Mouse (Mus musculus): ENCODE results near the gene 4930402H24Rik. TPM values are rescaled to one million over a fixed set of nuclear protein-coding genes. Genes with fewer than 3 reads are reported as not detected.
A peak's percentile ranks its signal among the peaks of the same experiment; 100 is the strongest.

The 4930402H24Rik gene
- 47.8 and 48.6 TPM in 2 replicates for polyA plus RNA-seq (2014; fragmentation: Nextera tagmentation; extraction: Ambion mirVana)

- H3K4me2 ChIP-seq: peak within 1 kb of the TSS; percentile 92
- H3K9me3 ChIP-seq (replicated peaks; ENCODE audit: control insufficient read depth, low read length): no peaks in the 10 kb centered on the region
- peak within 1 kb of the TSS; percentile 99 for H3K4me3 ChIP-seq (ENCODE audit: low read depth, low read length)
- ATAC-seq (replicated peaks; ENCODE audit: insufficient number of reproducible peaks, low FRiP score, low TSS enrichment): peak; percentile 98
- H3K9ac ChIP-seq (ENCODE audit: low read depth, low read length): peak within 1 kb of the TSS; percentile 93
- 4% methylated on average over 47 of the region's 50 CpGs for WGBS (ENCODE audit: insufficient replicate concordance)
- H3K4me1 ChIP-seq (ENCODE audit: control insufficient read depth, insufficient read depth, low read length): peaks cover 8% of the 10 kb centered on the region
- H3K27me3 ChIP-seq (ENCODE audit: control insufficient read depth, insufficient read depth, low read length): no peaks in the 10 kb centered on the region
- H3K36me3 ChIP-seq (ENCODE audit: control insufficient read depth, insufficient read depth, low read length): no peaks in the 10 kb centered on the region
- H3K27ac ChIP-seq (ENCODE audit: low read depth, low read length): peak within 1 kb of the TSS; percentile 75
Measured at GRCm38 (mm10) chr2:130905751-130906583, at the start of gene 4930402H24Rik, which contains the start of gene Atrn. Gene 4930402H24Rik (minus strand): TSS chr2:130906406. Gene Atrn (plus strand): TSS chr2:130906495.

- WGBS (ENCODE audit: insufficient replicate concordance): 8% methylated on average over 1 of the region's 1 CpGs
- no peaks in the 10 kb centered on the region for H3K27me3 ChIP-seq (ENCODE audit: control insufficient read depth, insufficient read depth, low read length)
- H3K4me1 ChIP-seq (ENCODE audit: control insufficient read depth, insufficient read depth, low read length): no peaks in the 10 kb centered on the region
- ATAC-seq (replicated peaks; ENCODE audit: insufficient number of reproducible peaks, low FRiP score, low TSS enrichment): no peak
- H3K36me3 ChIP-seq (ENCODE audit: control insufficient read depth, insufficient read depth, low read length): 0 out of 2 replicates have a peak, but pooled peaks cover 2% of the 10 kb centered on the region
- no peaks in the 10 kb centered on the region for H3K9me3 ChIP-seq (replicated peaks; ENCODE audit: control insufficient read depth, low read length)
- H3K4me3 ChIP-seq (ENCODE audit: low read depth, low read length): no peak overlapping the region
- no peak overlapping the region for H3K4me2 ChIP-seq
- no peak overlapping the region for H3K9ac ChIP-seq (ENCODE audit: low read depth, low read length)
- no peak overlapping the region for H3K27ac ChIP-seq (ENCODE audit: low read depth, low read length)
Measured at GRCm38 (mm10) chr2:130950548-130950947, 44.3 kb upstream of the 4930402H24Rik start.

- no peaks in the 10 kb centered on the region for H3K9me3 ChIP-seq (replicated peaks; ENCODE audit: control insufficient read depth, low read length)
- WGBS (ENCODE audit: insufficient replicate concordance): 72% methylated on average over 2 of the region's 2 CpGs
- no peak overlapping the region for H3K4me3 ChIP-seq (ENCODE audit: low read depth, low read length)
- H3K4me2 ChIP-seq: no peak overlapping the region
- no peak overlapping the region for H3K27ac ChIP-seq (ENCODE audit: low read depth, low read length)
- no peaks in the 10 kb centered on the region for H3K4me1 ChIP-seq (ENCODE audit: control insufficient read depth, insufficient read depth, low read length)
- H3K9ac ChIP-seq (ENCODE audit: low read depth, low read length): no peak overlapping the region
- H3K27me3 ChIP-seq (ENCODE audit: control insufficient read depth, insufficient read depth, low read length): no peaks in the 10 kb centered on the region
- ATAC-seq (replicated peaks; ENCODE audit: insufficient number of reproducible peaks, low FRiP score, low TSS enrichment): no peak
- 0 out of 2 replicates have a peak, but pooled peaks cover 2% of the 10 kb centered on the region for H3K36me3 ChIP-seq (ENCODE audit: control insufficient read depth, insufficient read depth, low read length)
Measured at GRCm38 (mm10) chr2:130949781-130950180, 43.6 kb upstream of the 4930402H24Rik start.

- 85% methylated on average over 12 of the region's 12 CpGs for WGBS (ENCODE audit: insufficient replicate concordance)
- Histone ChIP-seq H3K4me1 (ENCODE audit: control insufficient read depth, insufficient read depth, low read length) (no peaks in the 10 kb centered on the region), H3K9me3 (replicated peaks; ENCODE audit: control insufficient read depth, low read length) (no peaks in the 10 kb centered on the region), H3K4me3 (ENCODE audit: low read depth, low read length) (no peak overlapping the region), H3K27me3 (ENCODE audit: control insufficient read depth, insufficient read depth, low read length) (no peaks in the 10 kb centered on the region), H3K9ac (ENCODE audit: low read depth, low read length) (no peak overlapping the region), H3K4me2 (no peak overlapping the region), H3K27ac (ENCODE audit: low read depth, low read length) (no peak overlapping the region), H3K36me3 (ENCODE audit: control insufficient read depth, insufficient read depth, low read length) (no peaks in the 10 kb centered on the region)
- no peak for ATAC-seq (replicated peaks; ENCODE audit: insufficient number of reproducible peaks, low FRiP score, low TSS enrichment)
Measured at GRCm38 (mm10) chr2:130932865-130933264, 26.7 kb upstream of the 4930402H24Rik start.

DNA sequence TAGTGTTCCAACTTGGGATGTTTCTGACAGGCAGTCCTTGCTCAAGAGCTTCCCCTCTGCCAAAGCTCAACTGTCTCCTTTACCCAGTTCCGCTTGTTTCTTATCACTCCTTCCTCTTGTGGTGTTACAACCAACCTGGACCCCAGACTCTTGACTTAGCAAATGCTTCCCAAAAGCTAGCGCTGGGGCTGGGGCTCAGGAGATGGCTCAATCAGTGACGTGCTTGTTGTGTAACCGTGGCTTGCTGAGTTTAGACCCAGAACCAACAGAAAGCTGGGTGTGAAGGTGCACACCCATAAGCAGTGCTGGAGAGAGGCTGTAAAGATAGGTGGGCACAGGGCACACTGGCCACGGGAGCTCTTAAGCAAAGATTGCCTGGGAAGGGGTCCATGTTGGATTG, 23.8 kb upstream of the 4930402H24Rik start:
- Histone ChIP-seq H3K4me2 (no peak overlapping the region), H3K9me3 (replicated peaks; ENCODE audit: control insufficient read depth, low read length) (no peaks in the 10 kb centered on the region), H3K36me3 (ENCODE audit: control insufficient read depth, insufficient read depth, low read length) (no peaks in the 10 kb centered on the region), H3K4me3 (ENCODE audit: low read depth, low read length) (no peak overlapping the region), H3K4me1 (ENCODE audit: control insufficient read depth, insufficient read depth, low read length) (no peaks in the 10 kb centered on the region), H3K27ac (ENCODE audit: low read depth, low read length) (no peak overlapping the region), H3K27me3 (ENCODE audit: control insufficient read depth, insufficient read depth, low read length) (no peaks in the 10 kb centered on the region), H3K9ac (ENCODE audit: low read depth, low read length) (no peak overlapping the region)
- ATAC-seq (replicated peaks; ENCODE audit: insufficient number of reproducible peaks, low FRiP score, low TSS enrichment): no peak
- WGBS (ENCODE audit: insufficient replicate concordance): 80% methylated on average over 5 of the region's 5 CpGs

DNA sequence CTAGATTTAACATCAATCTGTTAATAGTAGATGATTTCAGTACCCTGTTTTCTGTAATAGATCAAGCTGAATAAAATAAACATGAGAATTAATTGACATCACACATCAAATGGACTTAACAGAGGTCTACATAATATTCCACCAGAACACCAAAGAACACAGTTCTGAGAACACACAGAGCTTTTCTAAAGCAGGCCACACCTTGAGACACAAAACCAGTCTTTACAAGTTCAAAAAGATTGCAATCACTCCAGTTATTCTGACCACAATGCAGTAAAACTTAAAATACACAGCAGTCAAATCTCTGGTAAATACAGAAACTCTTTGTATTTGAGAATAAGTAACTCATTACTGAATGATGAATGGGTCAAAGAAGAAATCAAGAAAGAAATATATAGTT, 22.3 kb upstream of the 4930402H24Rik start:
- no peak for ATAC-seq (replicated peaks; ENCODE audit: insufficient number of reproducible peaks, low FRiP score, low TSS enrichment)
- H3K27me3 ChIP-seq (ENCODE audit: control insufficient read depth, insufficient read depth, low read length): no peaks in the 10 kb centered on the region
- H3K36me3 ChIP-seq (ENCODE audit: control insufficient read depth, insufficient read depth, low read length): no peaks in the 10 kb centered on the region
- H3K4me2 ChIP-seq: no peak overlapping the region
- H3K27ac ChIP-seq (ENCODE audit: low read depth, low read length): no peak overlapping the region
- H3K4me3 ChIP-seq (ENCODE audit: low read depth, low read length): no peak overlapping the region
- H3K9ac ChIP-seq (ENCODE audit: low read depth, low read length): no peak overlapping the region
- H3K4me1 ChIP-seq (ENCODE audit: control insufficient read depth, insufficient read depth, low read length): no peaks in the 10 kb centered on the region
- no peaks in the 10 kb centered on the region for H3K9me3 ChIP-seq (replicated peaks; ENCODE audit: control insufficient read depth, low read length)

- Histone ChIP-seq H3K36me3 (ENCODE audit: control insufficient read depth, insufficient read depth, low read length) (no peaks in the 10 kb centered on the region), H3K27me3 (ENCODE audit: control insufficient read depth, insufficient read depth, low read length) (no peaks in the 10 kb centered on the region), H3K9me3 (replicated peaks; ENCODE audit: control insufficient read depth, low read length) (no peaks in the 10 kb centered on the region), H3K4me1 (ENCODE audit: control insufficient read depth, insufficient read depth, low read length) (no peaks in the 10 kb centered on the region), H3K27ac (ENCODE audit: low read depth, low read length) (no peak overlapping the region), H3K9ac (ENCODE audit: low read depth, low read length) (no peak overlapping the region), H3K4me3 (ENCODE audit: low read depth, low read length) (no peak overlapping the region), H3K4me2 (no peak overlapping the region)
- ATAC-seq (replicated peaks; ENCODE audit: insufficient number of reproducible peaks, low FRiP score, low TSS enrichment): no peak
- WGBS (ENCODE audit: insufficient replicate concordance): 90% methylated on average over 4 of the region's 4 CpGs
Measured at GRCm38 (mm10) chr2:130928031-130928430, 21.8 kb upstream of the 4930402H24Rik start.

DNA sequence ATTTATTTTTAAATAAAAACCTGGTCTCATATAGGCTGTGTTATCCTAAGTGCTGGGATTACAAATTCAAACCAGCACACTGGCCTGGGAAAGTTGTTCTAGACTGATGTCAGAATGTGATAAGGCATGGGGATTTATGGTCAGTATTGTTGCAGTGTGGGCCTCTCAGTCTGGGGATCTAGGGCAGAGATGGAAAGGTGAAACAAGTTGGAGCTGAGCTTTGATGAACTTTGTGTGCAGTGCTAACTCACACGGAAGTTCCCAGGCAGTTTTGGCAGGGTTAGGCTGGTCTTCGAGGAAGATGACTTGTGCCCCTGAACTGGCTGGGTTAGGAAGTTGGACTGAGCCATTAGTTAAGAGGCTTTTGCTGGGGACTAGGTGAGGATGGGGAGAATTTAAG, 18.7 kb upstream of the 4930402H24Rik start:
- Histone ChIP-seq H3K9ac (ENCODE audit: low read depth, low read length) (no peak overlapping the region), H3K9me3 (replicated peaks; ENCODE audit: control insufficient read depth, low read length) (no peaks in the 10 kb centered on the region), H3K4me2 (no peak overlapping the region), H3K27ac (ENCODE audit: low read depth, low read length) (no peak overlapping the region), H3K36me3 (ENCODE audit: control insufficient read depth, insufficient read depth, low read length) (no peaks in the 10 kb centered on the region), H3K4me3 (ENCODE audit: low read depth, low read length) (no peak overlapping the region), H3K27me3 (ENCODE audit: control insufficient read depth, insufficient read depth, low read length) (no peaks in the 10 kb centered on the region), H3K4me1 (ENCODE audit: control insufficient read depth, insufficient read depth, low read length) (no peaks in the 10 kb centered on the region)
- 80% methylated on average over 2 of the region's 2 CpGs for WGBS (ENCODE audit: insufficient replicate concordance)
- ATAC-seq (replicated peaks; ENCODE audit: insufficient number of reproducible peaks, low FRiP score, low TSS enrichment): no peak
